ENCODE assay signal across 8 mouse cellular contexts in genomic region chr10:89461856-89462507, GRCm38 (mm10). TPM values are rescaled to one million over a fixed set of nuclear protein-coding genes. Genes with fewer than 3 reads are reported as not detected.
A peak's percentile ranks its signal among the peaks of the same experiment; 100 is the strongest.
DNase-seq lines count a peak whose midpoint lies in the region; ATAC-seq lines count a peak whose summit lies in the region.

No protein-coding gene starts in this region.

- no peak overlapping the region for H3K9ac ChIP-seq in forebrain, embryonic 11.5 days (ENCODE audit: low read length)
- no peak overlapping the region for H3K9ac ChIP-seq in heart, embryonic 16.5 days (ENCODE audit: low read length)
- no peak overlapping the region for H3K9ac ChIP-seq in liver, embryonic 11.5 days (ENCODE audit: low read depth, low read length)
- no peak overlapping the region for H3K9ac ChIP-seq in stomach, embryonic 15.5 days

- no peaks in the 10 kb centered on the region for H3K4me1 ChIP-seq in forebrain, embryonic 11.5 days (replicated peaks; ENCODE audit: control insufficient read depth, insufficient read depth, low read length)
- no peaks in the 10 kb centered on the region for H3K4me1 ChIP-seq in heart, embryonic 16.5 days (ENCODE audit: control insufficient read depth, insufficient read depth, low read length)
- no peaks in the 10 kb centered on the region for H3K4me1 ChIP-seq in liver, embryonic 11.5 days (replicated peaks; ENCODE audit: control insufficient read depth, insufficient read depth, low read length)
- H3K4me1 ChIP-seq in stomach, embryonic 15.5 days: no peaks in the 10 kb centered on the region

- H3K4me3 ChIP-seq in forebrain, embryonic 11.5 days (ENCODE audit: low read depth, low read length): no peak overlapping the region
- no peak overlapping the region for H3K4me3 ChIP-seq in heart, embryonic 16.5 days (ENCODE audit: low read length)
- no peak overlapping the region for H3K4me3 ChIP-seq in liver, embryonic 11.5 days (ENCODE audit: low read depth, low read length)
- H3K4me3 ChIP-seq in stomach, embryonic 15.5 days (replicated peaks): 0 out of 2 replicates have a peak overlapping the region, but pooled peaks have one; percentile 3

- no peak overlapping the region for H3K4me2 ChIP-seq in forebrain, embryonic 11.5 days (ENCODE audit: low read depth, low read length, severe bottlenecking)
- peak overlapping the region; percentile 39; the same call in 1 of the 2 replicates for H3K4me2 ChIP-seq in heart, embryonic 16.5 days (ENCODE audit: low read depth, low read length)
- peak overlapping the region; percentile 40; the same call in 1 of the 2 replicates for H3K4me2 ChIP-seq in liver, embryonic 11.5 days
- H3K4me2 ChIP-seq in stomach, embryonic 15.5 days: peak overlapping the region; percentile 29

- no peaks in the 10 kb centered on the region for H3K27me3 ChIP-seq in forebrain, embryonic 11.5 days (ENCODE audit: control insufficient read depth, insufficient read depth, low read length)
- no peaks in the 10 kb centered on the region for H3K27me3 ChIP-seq in heart, embryonic 16.5 days (ENCODE audit: control insufficient read depth, insufficient read depth, low read length)
- no peaks in the 10 kb centered on the region for H3K27me3 ChIP-seq in liver, embryonic 11.5 days (replicated peaks; ENCODE audit: control insufficient read depth, insufficient read depth, low read length)
- H3K27me3 ChIP-seq in stomach, embryonic 15.5 days (replicated peaks): no peaks in the 10 kb centered on the region

- ATAC-seq in forebrain, embryonic 11.5 days (replicated peaks; ENCODE audit: low FRiP score): peak; percentile 71
- ATAC-seq in heart, embryonic 16.5 days (replicated peaks; ENCODE audit: extremely low read depth, insufficient read depth, low FRiP score): 0 out of 2 replicates have a peak, but pooled peaks have one; percentile 53
- peak; percentile 71 for ATAC-seq in liver, embryonic 11.5 days (replicated peaks; ENCODE audit: low FRiP score)
- peak; percentile 41; the same call in 1 of the 2 replicates for ATAC-seq in stomach, embryonic 15.5 days (ENCODE audit: insufficient read depth, low FRiP score, low read depth)

- WGBS in forebrain, embryonic 11.5 days: 19% methylated on average over 14 of the region's 14 CpGs
- 22% methylated on average over 14 of the region's 14 CpGs for WGBS in heart, embryonic 16.5 days
- WGBS in liver, embryonic 11.5 days: 20% methylated on average over 14 of the region's 14 CpGs
- WGBS in stomach, embryonic 15.5 days: 17% methylated on average over 14 of the region's 14 CpGs

- no peak overlapping the region for H3K27ac ChIP-seq in forebrain, embryonic 11.5 days (ENCODE audit: low read depth, low read length)
- H3K27ac ChIP-seq in heart, embryonic 16.5 days (ENCODE audit: low read length): no peak overlapping the region
- no peak overlapping the region for H3K27ac ChIP-seq in liver, embryonic 11.5 days (ENCODE audit: low read depth, low read length)
- H3K27ac ChIP-seq in stomach, embryonic 15.5 days: no peak overlapping the region

- no peaks in the 10 kb centered on the region for H3K36me3 ChIP-seq in forebrain, embryonic 11.5 days (ENCODE audit: control insufficient read depth, insufficient read depth, low read length)
- H3K36me3 ChIP-seq in heart, embryonic 16.5 days (ENCODE audit: control insufficient read depth, insufficient read depth): no peaks in the 10 kb centered on the region
- no peaks in the 10 kb centered on the region for H3K36me3 ChIP-seq in liver, embryonic 11.5 days (ENCODE audit: control insufficient read depth, insufficient read depth, low read length)
- H3K36me3 ChIP-seq in stomach, embryonic 15.5 days: no peaks in the 10 kb centered on the region

- H3K9me3 ChIP-seq in forebrain, embryonic 11.5 days (ENCODE audit: control insufficient read depth, low read length): no peaks in the 10 kb centered on the region
- no peaks in the 10 kb centered on the region for H3K9me3 ChIP-seq in heart, embryonic 16.5 days (replicated peaks; ENCODE audit: control insufficient read depth, low read length)
- no peaks in the 10 kb centered on the region for H3K9me3 ChIP-seq in liver, embryonic 11.5 days (ENCODE audit: control insufficient read depth, low read length)
- H3K9me3 ChIP-seq in stomach, embryonic 15.5 days: no peaks in the 10 kb centered on the region

- DNase-seq in CD8-positive naive resting alpha-beta T cell, adult 2 months (ENCODE audit: low read depth in 2 of 2, low spot score in 2 of 2): peak; percentile 73 to 84
- peak; percentile 90 for DNase-seq in c-Kit-positive CD71-positive TER-119-negative erythroid progenitor cells, embryonic 14.5 days (ENCODE audit: low read depth)
- DNase-seq in forebrain, embryonic 11.5 days (ENCODE audit: low spot score): peak; percentile 80
- DNase-seq in kidney, postnatal 14 days: peak; percentile 88
- peak; percentile 53 for DNase-seq in liver, embryonic 11.5 days (ENCODE audit: low spot score)
- peak; percentile 92 for DNase-seq in naive thymus-derived CD4-positive, alpha-beta T cell, adult 2 months (ENCODE audit: low read depth)

RNA-seq across cellular contexts. Expression of gene Gas2l3, which starts 18.2 kb away (rescaled TPM):
- 12.5 and 12.8 TPM in 2 replicates for polyA plus RNA-seq in forebrain, embryonic 11.5 days (2014; fragmentation: Nextera tagmentation; extraction: Ambion mirVana)
- polyA plus RNA-seq in heart, embryonic 16.5 days (2015; fragmentation: Nextera tagmentation; extraction: Ambion mirVana): 20.2 and 23.1 TPM in 2 replicates
- polyA plus RNA-seq in liver, embryonic 11.5 days (2014; fragmentation: Nextera tagmentation; extraction: Ambion mirVana): 7.6 and 9.1 TPM in 2 replicates
- polyA plus RNA-seq in stomach, embryonic 15.5 days (2015; fragmentation: Nextera tagmentation; extraction: Ambion mirVana): 14.3 and 15.6 TPM in 2 replicates
